Mouse (Mus musculus): ENCODE results near the gene Armc9. TPM values are rescaled to one million over a fixed set of nuclear protein-coding genes. Genes with fewer than 3 reads are reported as not detected.

Gene Armc9
- total and polyA plus RNA-seq, 3 experiments = 3.6 to 10.9 (median 8.1) TPM

DNA sequence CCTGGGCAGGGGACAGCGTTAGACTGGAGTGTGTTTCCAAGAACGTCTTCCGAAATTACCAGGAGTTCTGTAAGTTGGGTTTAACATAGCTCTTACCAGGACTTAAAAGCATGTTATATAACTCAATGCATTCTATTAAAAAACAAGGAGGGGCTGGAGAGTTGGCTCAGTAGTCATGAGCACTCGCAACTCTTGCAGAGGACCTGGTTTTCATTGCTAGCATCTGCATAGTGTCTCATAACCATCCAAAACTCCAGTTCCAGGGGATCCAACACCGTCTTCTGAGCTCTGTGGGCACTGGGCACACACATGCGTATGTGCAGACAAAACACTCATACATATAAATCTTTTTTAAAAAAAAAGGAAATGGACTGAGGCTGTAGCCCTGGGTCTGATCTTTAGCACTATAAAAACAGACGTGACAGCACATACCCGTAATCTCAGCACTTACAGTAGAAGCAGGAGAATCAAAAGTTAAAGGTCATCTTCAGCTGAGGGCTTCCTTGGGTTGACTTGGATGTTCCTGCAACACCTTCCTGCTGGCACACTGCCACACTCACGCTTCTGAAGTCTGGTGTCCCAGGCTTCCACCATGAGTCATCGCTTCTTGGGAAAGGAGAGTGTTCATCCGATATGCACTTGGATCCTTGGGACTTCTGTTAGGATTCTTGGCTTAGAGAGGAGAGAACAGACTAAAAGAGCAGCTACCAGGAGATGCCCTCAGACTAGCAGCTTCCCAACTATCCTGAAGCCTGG is 127.4 kb downstream of the Armc9 start:
- peak; percentile 39 for DNase-seq

DNA sequence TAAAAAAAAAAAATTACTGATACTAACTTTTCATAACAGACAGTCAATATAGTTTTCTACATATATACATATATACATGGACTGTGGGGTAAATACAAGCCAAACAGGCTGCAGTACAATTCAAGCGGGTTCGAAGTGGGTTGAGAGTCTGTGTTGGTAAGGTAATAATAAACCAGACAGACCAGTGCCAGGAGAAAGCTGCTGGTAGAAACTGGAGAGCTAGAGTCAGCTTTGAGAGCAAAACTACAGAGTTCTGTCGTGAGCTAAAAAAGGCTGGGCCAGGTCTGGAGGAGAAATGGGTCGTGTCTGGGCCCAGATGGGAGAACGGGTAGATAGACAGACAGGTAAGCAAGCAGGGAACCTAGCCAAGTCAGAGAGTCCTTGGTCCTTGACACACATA is 129.5 kb downstream of the Armc9 start:
- DNase-seq = no peak

DNA sequence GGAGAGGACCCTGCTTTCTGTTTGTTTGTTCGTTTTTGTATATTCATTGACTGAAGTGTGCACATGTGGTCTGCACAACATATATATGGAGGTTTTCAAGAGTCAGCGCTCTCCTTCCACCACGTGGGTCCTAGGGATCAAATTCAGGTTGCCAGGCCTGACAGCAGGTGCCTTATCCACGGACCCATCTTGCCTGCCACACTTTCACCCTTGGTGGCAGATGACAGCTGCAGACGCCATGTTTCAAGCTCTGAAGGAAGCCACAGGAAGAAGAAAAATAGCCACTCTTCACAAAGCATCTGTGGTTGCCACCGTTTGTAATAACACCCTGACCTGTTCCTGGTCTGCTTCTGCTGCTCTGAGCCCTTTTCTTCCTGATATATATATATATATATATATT is 130.7 kb downstream of the Armc9 start:
- no peak for DNase-seq

DNA sequence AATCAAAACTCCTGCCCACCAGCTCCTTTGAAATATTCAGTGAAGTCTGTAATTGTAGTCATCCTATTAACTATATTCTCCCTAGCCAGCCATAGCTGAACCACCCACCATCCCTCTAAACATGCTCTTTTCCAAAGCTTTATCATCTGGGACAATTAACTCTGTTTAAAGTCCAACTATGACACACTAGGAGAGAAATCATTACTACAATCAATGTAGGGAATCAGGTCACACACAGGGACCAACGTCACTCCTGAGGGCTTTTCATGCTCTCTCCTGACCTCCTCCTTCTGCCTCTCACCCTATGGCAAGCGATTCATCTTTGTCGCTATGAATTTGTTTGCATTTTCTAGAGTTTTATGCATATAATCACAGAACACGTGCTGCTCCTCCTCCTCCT is 132.9 kb downstream of the Armc9 start:
- DNase-seq = no peak

DNA sequence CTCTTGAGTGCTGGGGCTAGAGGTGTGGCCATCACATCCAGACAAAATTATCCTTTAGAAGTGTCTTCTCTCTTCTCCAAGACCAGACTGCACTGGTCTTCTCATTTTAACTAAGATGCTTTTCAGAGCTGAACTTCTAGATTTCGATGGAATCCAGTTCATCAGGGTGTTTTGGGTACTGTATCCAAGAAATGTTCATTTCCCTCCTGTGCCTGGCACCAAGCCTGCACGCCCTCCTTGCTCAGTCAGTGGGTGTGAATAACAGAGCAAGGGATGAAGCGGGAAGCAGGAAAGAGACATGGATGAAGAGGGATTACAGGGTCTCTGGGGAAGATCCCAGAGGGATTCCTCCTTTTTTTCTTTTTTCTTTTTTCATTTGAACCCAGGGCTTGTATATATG is 135.9 kb downstream of the Armc9 start:
- no peak for DNase-seq

DNA sequence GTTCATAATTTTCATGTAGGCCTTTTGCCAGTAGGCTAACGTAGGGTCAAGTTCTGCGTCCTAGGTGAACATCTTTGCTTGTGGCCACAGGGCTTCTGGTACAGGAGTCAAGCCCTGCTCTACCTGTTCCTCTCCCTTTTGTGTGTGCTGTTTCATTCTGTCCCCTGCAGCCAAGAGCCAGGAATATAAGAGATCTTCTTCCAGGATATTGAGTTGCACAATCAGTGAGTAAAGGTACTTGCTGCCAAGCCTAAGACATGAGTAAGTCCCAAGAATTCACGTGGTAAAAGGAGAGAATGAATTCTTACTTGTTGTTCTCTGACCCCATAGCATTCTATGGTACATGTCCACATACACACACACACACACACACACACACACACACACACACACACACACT is 138.5 kb downstream of the Armc9 start:
- no peak for DNase-seq

DNA sequence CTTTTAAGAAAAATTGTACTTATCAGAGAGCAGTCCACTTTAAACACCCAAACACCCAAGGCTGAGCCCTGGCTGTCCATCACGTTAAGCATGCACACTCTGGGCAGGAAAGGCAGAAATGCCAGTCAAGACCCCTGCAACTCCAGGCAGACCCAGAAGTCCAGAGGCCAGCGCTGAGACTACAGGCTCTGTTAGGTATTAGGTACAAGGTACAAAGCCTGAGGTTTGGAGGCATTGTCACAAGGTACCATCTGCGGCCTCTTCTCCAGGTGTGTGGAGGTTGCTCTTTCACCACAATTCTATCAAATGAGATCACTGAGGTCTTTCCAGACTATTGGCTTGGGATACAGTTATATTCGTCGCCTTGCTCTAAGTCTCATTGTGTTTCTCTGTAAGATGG is 139.3 kb downstream of the Armc9 start:
- DNase-seq = no peak

DNA sequence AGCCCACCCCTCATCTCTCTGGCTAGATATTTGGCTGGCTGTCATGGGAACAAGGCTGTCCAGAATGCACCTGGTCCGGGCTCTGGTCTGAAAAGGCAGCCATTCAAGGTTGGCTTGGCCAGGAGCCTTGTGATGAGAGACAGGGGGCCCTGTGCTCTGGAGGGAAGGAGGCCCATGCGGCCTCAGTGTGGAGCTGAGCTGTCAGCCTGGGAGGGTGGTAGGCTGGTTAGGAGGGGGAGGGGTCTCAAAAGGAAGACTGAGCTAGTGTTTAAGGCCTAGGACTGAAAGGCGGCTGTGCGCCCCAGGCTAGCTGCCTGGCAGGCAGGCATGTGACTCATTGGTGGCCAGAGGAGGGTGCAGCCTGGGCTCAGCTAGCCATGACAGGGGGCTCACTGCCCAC is 139.9 kb downstream of the Armc9 start:
- no peak for DNase-seq

DNA sequence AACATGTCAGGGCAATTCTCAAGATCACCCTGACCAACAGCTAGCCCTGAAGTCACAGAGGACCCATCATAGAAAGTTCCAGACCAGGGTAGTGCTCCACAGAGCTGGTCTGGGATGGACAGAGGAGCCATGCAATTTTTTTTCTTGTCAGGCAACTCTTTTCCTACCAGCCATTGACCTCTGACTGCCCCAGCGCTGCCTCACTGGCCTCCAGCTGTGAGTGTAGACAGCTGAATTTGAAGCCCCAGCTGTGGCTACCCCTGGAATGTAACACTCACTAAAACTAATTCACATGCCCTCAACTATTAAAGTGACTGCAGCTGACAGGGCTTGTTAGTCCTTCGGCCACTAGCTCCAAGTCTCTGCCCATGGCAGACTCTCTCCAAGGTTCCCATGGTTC is 145.5 kb downstream of the Armc9 start:
- no peak for DNase-seq

DNA sequence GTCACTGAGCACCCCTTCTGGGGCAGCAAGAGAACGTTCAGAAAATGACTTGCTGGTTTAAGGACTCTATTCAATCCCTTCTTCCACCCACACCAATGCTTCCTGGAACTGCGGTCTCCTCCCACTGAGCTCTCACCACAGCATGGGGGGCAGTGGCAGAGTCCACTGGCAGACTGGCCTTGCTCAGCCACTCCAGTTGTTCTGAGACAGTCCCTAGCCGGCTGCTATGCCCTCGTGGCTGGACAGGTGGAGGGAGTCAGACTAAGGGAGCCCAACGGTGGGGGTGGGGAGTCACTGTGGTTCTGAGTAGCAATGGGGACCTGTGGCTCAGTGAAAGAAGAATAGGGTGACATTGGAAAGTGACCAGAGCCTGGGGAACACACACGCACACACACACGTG is 146.2 kb downstream of the Armc9 start:
- no peak for DNase-seq

DNA sequence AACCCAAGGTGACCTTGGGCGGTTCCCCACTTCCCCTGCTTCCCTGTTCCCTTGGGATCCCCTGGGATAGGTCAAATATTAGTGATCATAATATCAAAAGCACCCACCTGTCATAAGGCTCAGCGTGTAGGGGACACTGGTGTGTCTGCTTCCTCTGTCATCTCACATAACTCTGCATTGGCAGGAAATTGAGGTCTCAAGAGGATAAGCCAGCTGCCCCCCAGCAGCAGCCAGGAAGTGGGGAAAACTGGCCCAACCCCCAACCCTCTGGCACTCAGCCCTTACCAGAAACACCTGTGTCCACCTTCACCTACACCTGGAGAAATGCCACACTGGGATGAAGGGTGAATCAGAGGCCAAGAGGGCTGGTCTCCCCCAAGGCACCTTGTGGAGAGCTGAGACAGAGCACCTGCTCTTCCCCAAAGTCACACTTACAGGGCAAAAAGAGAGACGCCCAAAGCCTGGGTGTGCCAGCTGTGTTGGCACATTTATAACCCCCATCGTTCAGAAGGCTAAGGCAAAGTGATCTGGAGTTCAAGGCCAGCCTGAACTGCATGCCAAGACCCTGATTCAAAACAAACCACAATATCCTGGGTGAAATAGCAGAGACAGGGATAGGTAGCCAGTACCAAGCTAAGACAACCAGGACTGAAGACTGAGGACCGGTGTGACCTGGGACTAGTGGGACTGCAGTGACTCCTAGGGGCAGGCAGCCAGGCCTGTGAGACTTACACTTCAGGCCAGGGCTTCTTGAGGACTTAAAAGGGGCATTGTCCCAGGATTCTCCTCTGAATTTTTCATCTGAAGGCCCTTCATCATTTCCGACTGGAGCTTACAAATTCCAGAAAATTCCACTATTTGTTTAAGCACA is 146.9 kb downstream of the Armc9 start:
- DNase-seq = no peak

DNA sequence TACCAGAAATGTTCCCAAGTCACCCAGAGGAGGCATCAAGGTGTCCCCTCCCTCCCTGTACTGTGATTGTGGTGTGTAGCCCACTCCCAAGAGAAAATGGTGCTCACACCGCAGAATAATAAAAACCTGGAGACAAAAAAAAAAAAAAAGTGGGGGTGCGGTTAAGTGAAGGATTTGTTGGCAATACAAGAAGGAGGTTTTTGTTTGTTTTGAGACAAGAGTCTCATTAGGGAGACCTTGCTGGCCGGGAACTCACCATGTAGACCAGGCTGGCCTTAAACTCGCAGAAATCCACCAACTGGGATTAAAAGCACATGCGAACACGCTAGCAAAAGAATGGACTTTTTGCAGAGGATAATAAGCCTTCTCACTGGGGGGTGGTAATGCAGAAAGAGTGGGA is 148.0 kb downstream of the Armc9 start, which contains the start of gene B3gnt7:
Gene B3gnt7, plus strand, starts transcription at position 301 of the 400 bp plus-strand sequence.
- DNase-seq = no peak

DNA sequence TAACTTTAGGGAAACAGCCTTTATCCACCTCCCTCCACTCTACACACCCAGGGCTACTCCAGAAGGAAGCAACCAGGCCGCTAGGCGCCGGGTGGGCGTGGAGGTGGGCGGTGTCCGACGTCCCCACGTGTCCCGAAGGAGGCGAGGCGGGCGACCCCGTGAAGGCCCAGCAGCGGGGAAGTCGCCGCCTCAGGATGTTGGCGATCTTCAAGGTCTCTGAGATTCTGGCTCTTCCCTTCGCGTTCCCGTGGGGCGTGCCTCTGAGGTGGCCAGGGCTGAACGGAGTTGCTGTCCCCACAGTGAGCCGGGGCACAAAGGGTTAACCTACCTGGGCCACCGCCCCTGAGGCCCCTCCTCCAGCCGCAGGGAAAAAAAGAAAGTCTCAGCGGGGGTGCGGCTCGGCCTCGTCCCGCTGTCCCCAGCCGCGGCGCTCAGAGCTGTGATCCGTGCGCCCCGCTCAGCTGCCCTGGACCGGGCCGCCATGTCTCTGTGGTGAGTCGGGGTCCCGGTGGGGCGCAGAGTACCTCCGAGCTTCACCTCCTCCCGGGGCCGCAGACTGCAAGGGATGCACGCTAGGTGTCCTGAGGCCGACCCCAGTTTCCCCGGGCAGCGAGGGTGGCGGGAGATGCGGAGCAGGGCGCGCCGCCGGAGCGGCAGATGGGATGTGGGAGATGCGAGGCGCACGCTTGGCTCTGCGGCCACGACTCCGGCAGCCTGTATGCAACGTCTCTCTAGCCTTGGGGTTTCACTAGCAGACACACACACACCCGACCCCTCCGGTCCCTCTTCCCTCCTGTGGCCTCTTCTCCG is 148.7 kb downstream of the Armc9 start:
- DNase-seq = peak; percentile 52

DNA sequence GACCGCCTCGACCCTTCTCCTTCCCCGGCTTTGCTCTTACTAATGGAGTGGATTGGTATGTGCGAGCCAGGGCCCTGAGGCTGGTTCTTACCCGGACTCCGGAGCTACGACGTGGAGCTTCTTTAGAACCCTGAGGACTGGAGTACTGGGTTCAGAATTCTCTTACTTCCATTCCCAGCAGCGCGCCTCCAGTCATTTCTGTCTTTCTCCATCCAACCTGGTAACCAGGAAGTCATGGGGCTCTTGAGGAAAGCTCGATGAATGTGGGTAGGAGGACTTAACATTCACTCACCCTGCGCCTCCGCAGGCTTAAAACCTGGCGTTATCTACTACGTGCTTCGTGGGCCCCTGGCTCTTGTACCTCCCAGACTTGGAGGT is 149.3 kb downstream of the Armc9 start:
- DNase-seq = no peak

DNA sequence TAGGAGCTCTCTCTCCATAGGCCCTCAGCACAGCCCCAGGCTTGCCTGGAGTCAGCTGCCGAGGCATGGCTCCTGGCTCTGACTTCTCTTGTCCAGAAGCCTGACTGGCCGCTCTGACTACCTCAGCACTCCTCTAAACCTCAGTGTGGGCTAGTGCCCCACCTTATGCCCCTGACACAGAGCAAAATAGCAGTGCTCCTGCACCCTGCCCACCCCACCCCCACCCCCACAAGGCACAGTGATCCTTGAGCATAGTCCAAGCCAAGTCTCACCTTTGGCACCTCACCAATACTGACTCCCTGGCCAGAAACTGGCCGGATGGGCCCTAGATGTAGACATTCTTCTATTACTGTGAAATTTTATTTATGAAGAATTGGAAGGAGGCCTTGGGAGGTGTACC is 152.1 kb downstream of the Armc9 start:
- DNase-seq = no peak

DNA sequence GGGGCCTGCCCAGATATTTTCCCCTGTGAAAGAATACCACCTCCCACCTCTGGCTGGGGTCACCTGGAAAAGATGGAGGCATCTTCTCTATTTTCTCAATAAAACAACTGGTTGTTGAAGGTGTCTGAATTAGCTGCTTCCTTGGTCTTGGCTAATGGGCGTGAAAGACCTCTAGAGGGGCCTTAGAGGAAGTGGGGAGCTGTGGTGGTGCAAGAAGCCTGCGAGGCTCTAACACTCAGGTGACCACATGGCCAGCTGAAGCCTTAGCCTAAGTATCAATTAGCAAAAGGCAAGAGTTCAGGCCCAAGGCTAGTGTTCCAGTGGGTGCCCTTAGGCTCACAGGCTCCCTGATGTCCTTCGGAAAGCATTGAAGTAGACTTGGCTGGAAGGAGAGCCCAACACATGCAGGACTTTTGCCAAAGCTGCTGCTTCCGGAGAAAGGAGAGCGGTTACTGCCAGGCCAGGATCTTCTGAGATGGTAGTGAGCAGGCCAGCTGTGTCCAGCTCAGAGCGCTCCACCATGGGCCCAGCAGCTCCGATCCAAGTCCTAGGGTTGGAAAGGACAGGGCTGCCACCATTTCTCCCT is 152.7 kb downstream of the Armc9 start:
- no peak for DNase-seq

DNA sequence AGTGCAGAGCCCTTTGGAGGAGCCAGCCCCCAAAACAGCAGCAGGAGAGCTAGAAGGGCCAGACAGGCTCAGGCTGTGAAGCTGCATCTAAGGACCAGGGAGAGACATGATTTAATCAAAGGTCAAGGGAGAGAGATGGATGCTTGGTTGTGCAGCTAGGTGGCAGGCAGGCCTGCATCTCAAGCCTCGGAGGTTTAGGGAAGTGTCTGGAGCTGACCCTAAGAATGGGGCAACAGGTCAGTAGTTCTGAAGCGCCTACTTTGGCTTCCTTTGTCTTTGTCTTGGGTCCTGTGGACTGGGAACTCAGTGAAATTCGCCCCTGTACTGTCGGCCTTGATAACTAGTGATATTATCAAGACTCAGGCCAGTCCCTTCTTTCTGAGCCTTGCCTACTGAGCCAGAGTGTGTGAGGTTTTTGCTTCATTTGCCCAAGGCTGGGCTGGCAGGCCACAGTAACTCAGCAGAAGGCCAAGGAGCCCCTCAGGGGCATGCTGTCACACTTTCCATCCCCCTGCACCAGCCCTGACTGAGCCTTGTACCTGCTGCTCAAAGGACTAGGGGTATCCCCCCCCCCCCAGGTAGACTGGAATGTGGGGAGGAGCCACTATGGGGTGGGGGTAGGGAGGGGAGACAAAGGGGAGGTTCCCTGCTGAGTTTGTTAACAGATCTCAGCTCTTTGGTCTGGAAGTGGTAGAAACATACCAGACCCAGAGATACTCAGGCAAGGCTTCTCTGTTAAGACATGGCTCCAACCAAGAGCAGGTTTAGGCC is 153.5 kb downstream of the Armc9 start:
- no peak for DNase-seq

DNA sequence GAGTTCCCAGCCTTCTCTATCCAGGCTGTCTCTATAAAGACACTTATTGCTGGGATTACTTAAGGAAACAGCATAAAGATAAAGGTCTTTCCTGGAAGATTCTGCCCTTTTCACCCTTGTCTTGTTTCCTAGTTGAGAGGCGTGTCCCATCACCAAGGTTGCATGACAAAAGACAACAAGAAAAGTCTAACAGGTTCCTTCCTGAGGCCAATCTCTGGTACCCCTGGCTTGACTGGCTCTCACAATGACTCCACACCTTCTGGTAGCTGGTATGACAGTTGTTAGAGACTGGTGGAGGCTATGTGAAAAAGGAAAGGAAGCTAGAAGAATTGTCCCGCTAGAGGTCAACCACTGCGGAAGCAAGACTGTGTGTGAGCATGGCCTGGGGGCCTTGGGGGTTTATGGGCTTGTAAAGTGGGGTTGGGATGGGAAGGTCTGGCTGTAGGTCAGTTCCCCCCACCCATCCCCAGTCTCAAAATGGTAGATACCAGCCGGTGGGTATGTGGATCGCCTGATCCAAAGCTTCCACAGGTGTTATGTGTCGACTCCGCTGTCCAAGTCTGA is 154.8 kb downstream of the Armc9 start:
- DNase-seq = no peak

DNA sequence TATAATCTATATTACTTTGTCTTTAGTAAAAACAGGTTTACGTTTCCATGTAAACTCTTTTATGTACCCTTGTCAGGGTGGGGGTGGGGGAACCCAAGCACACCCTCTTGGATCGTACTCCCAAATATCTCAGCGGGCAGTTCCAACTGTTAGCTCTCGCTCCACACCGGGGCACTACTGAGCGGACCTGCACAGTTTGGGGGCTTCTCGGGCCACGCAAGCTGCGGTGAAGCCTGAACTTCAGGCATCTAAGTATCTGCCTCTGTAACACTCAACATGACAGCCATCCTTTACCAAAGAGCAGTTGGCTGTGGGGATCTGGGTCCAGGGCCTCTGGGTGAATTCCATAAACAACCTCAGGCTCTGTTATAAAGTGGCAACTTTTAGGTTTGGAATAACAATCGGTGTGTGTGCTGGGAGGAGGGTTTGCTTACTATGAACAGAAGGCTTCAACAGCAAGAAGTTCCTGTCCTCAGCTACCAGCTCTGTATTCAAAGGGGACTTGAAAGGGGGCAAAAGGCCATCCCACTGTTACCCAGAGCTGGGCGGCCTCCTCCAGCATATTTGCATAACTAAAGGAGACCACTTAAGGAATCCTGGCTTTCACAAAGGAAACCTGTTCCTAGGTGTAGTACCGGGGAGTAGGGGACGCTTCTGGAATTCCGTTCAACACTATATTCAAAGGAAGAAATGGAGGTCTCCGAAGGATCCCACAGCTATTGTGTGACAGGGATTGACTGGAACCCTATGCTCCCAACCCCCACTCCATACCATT is 156.1 kb downstream of the Armc9 start:
- DNase-seq = no peak

DNA sequence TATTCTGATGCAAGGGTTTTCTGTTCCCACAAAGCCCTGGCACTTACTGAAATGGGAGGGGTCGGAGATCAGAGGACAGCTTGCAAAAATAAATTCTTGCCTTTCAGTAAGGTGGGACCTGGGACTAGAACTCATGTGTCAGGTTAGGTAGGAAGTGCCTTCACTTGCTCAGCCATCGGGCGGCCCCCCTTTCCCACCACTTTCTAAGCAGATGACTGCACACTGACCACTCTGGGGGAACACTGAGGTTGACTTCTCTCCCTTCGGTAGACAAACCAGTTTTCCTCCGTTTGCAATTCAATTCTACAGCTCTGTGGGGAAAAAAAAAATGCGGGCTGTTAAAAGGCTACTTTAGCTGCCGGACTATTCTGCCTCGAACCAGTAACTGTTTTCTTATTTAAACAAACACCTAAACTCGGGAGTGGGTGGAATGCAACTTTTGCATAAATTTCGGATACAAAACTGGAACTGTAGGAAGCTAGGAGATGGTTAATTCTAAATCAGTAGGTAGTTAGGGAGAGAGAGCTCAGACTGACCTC is 157.0 kb downstream of the Armc9 start:
- DNase-seq = no peak
